Mouse (Mus musculus) neutrophil, adult 83 days (primary cell): ENCODE data around the gene A430078G23Rik. TPM values are rescaled to one million over a fixed set of nuclear protein-coding genes. Genes with fewer than 3 reads are reported as not detected.

Experiments
- total RNA-seq, 2 experiments: library from RNA; stranded (reverse); gene quantifications; one replicate each; pipeline ENCODE4 v1.2.4; 2023

Gene A430078G23Rik
- 10 to 100 TPM; 81.0 to 89.9 TPM for total RNA-seq

DNA sequence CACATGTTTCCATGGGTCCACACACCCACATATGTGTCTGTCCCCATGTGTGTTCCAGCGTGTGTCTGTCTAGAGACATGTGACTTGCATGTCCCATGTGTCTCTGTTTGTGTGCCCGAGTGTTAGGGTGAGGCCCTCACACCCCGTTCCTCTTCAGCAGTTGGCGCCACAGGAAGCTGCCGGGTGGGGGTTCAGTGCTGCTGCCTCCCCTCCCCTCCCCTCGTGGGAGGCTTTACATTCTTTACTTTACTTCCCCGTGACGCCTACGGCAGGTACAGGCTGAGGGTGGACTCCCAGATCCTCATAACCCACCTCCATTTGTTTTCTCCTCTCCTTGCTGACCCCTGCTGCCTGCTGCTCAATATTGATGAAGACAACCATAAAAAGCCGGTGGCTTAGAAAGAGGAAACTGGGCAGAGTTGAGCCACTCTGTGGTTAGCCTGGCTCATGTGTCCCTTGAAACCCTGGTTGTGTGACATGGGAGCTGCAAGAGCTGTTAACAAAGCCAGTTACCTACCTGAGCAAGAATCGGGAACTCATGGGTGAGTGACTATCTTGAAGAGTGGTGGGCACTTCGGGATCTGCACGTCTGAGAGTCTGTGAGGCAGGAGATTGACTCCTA is at the start of gene A430078G23Rik:
TSS of gene A430078G23Rik (plus strand) at position 227 of the 622 bp plus-strand sequence.

DNA sequence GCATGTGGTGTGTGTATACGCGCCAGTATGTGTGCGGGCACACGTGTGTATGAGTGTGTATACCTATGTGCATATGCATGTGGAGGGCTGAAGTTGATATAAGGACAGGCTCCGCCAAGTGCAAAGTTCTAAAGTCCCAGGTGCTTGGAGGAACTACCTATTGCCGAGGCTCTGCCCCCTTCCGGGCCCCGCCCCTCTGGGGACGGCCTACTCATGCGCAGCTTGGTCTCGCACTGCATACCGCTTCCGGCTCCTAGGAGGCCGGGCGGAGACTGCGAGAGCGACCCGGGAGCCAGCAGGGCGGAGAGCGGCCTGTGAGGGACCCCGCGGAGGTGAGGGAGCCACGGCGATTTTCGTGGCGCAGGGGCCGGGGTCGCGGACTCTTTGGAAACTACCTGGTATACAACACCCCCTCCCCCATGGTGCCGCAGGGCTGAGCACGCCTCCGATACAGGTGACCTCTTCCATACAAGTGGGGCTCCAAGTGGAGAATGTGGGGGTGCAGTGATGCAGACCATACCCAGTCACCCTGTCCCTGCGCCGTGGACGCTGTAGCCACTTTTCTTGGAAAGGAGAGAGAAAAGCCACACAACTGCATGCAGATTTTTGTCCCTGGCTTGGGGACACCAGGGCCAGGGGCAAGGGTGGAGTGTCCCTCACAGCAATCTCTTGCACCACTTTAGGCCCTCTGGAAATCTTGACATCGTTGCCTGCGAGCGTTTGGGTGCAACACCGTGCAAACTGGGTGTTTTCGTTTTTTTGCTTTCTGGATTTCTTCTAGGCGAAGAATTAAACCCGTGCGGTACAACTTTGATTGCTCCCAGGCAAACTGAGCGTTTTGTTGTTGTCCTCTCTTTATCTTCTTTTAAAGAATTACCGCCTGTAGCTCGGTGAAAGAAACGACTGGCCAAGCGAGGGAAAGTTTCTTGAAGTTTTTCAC is 39.8 kb downstream of the A430078G23Rik start, which contains the start of gene Arhgef18:
TSS of gene Arhgef18 (plus strand) at position 236 of the 940 bp plus-strand sequence.

Other genes starting within 250 kb of the A430078G23Rik start
- gene Insr, start 73.8 kb upstream of the A430078G23Rik start, total RNA-seq = 10 to 100 TPM; 74.5 to 84.7 TPM
- 100 to 1,000 TPM in 1 of 2 experiments, 10 to 100 TPM in 1; 88.5 to 108 TPM for gene Arhgef18, start 39.6 kb downstream of the A430078G23Rik start, total RNA-seq
- gene Pex11g, start 114.3 kb downstream of the A430078G23Rik start, total RNA-seq = under 1 TPM; 0.60 to 0.81 TPM
- gene Tex45, start 117.4 kb downstream of the A430078G23Rik start, total RNA-seq = under 1 TPM; 0.22 to 0.26 TPM
- gene Zfp358, start 139.7 kb downstream of the A430078G23Rik start, total RNA-seq = 1 to 10 TPM; 5.0 to 5.5 TPM
- 10 to 100 TPM; 27.1 to 36.8 TPM for gene Mcoln1, start 147.0 kb downstream of the A430078G23Rik start, total RNA-seq
- gene Pnpla6, start 162.0 kb downstream of the A430078G23Rik start, total RNA-seq = 10 to 100 TPM; 28.1 to 30.0 TPM
- gene C330021F23Rik, start 214.6 kb downstream of the A430078G23Rik start, total RNA-seq = not detected
- under 1 TPM; 0.11 to 0.68 TPM for gene Camsap3, start 233.9 kb downstream of the A430078G23Rik start, total RNA-seq